Mouse (Mus musculus) left cerebral cortex, postnatal 36 days (tissue): ENCODE measurements at regions not wholly inside any gene's neighbourhood (a gene's known extent, or its start where the extent isn't known, plus 50 kb on each side); places are given as distances from the start of the nearest gene placed in this dataset.
"Not testable (repeated sequence)": the region's sequence is repeated elsewhere in the genome, so short reads cannot be mapped to it uniquely, and the experiment has no call there.

Experiments used
- DNase-seq, 2 experiments: peaks; one replicate each; pipeline ENCODE4 v3.0.0; 2021 to 2022; ENCODE audit warnings: low spot score in 2 of 2, mixed read lengths in 1 of 2
- intact Hi-C: fragments of 180-260 bp; cut with DNase I; formaldehyde crosslinking; loops from one replicate; pipeline ENCODE4 v1.15.1; 2025

DNA sequence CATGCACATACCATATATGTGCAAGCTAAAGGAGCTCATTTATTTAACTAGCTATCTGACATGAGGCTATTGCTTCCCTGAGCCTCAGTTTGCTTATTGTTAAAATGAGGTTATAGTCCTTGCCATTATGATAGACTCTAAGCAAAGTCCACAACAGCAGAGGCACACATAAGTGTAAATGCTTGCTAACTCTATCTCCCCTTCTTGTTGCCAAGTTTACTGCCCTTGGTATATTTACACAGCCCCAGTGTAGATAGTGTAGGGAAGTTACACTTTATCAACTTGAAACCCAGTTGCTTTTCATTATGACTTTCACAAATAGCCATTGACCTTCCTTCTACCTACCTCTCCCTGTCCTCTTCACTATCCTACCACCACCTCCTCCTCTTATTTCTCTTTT, 782.6 kb upstream of the Agtr1b start:
- intact Hi-C loops, result no loop called here
- no peak for DNase-seq

DNA sequence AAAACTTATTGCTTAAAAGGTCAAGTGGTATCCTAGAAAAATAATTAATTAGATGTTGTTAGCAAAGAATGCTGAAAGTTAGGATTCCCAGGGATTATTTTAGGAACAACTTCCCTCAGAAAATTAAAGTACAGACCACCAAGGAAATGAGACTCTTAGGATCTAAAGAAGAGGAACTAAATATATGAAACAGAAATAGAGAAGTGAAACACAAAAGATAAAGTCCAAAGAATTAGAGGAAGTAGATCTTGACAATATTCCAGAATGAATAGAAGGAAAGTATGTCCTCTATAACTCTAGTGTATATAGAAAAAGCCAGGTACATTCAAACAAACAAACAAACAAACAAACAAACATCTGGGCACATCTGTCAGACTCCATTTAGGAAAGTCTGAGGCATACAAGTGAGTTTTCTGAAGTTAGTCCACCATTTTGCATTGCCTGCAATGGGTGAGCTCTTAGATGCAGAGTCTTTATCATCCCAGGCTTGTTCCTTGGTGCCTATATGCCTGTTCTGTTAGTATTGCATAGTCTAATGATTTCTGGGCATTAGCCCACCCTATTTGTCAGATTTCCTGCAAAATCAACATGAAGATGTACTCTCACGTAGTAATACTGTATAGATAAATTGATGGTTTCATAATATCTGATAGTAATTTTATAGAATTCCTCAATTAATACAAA, 762.0 kb upstream of the Agtr1b start:
- DNase-seq, result no peak

DNA sequence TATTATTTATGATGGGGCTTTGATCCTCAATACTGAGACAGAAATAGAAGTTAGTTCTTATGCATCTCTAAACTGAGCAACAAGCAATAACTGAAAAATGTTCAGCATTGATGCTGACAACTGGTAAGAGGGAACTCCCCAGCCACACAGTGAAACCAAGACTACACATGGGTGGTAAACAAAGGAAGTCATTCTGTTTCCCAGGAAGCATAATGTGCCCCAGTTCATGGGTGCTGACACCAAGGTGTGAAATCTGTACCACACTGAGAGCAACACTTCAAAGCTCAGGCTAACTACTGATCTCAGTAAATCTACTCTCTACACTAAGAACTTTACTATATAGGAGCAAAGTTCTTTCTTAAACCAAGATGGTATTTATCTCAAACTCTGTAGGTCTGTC, 759.2 kb upstream of the Agtr1b start:
- DNase-seq, result no peak
- intact Hi-C loops, result no loop called here

More for the DNA sequence above, 762.0 kb upstream of the Agtr1b start:
- intact Hi-C loops, result no loop called here

DNA sequence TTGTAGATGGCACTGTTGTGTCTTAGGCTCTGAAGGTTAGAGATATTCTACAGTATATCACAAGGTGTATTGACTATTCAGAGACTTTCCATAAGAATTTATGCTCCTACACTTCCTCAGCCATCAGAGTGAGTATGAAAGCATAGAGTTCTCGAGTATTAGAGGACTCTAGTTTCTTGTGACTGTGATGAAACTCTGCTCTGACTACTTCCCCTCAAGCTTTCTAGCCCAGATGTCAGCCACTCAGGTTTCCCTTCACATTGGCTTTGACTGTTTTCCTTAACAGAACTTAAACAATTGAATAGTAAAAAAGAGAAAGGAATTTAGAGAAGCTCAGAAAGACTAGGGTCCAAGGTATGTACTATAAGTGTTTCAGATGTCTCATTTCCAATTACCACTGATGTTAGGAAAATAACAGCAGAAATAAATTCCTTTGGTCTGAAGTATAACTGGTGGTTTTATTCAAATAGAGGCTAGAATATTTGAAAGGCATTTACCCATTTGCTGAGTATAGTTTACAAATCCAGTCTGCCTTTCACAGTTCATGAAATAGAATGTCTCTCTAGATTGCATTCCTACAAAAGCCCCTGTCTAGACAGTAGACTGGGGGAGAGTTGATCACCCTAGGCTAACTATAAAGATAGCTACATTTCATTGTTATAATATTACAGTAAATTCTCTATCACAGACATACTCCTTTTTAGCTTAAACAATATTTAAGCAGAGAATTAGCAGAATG, 751.4 kb upstream of the Agtr1b start:
- DNase-seq, result no peak
- intact Hi-C loops, result no loop called here

DNA sequence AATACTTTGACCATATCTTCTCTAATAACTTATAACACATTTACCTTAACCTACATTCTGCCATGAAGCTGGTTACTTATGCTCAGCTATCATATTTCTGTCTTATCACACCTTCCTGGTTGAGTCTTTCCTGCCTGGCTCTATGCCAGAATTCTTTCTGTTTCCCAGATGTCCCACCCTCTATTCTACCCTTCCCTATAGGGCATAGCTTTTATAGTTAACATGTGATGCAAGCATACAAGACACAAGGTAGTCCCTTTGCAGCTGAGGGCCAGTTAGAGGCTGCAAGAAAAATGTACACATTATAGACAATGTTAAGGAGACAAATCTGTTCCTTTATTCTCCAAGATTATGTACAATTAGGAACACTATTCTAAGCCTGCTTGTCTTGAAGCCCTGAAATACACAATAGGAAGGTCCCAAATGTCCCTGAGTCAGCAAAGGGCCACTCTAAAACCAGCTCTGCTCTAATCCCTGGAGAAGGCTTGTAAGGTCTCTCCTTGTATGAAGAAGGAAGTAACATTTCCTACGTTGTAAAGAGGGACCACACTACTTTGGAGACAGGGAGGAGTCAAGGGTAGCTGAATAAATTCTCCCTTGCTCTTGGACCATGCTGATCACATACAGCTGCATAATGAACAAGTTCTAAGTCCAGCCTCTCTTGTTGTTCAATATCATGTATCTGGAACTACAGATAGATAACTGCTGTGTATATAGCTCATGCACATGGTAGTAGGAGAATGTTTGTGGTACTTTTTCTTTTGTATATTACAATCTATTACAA, 745.0 kb upstream of the Agtr1b start:
- intact Hi-C loops, result no loop called here
- no peak for DNase-seq

DNA sequence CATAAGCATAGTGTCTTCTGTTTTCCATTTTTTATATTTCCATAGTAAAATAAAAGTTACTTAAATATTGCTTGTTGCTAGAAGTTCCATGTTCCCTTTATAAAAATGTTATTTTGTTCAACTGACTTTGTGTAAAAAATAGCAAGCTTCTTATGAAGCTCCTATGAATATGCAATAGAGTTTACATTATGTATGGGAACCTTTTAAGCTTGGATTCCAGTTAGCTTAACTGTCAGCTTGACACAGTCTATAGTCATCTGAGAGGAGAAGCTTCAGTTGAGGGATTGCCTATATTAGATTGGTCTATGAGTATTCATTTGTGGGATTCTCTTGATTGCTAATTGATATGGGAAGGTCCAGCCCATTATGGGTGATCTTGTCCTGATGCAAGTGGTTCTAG, 723.2 kb upstream of the Agtr1b start:
- no peak for DNase-seq
- intact Hi-C loops, result no loop called here

DNA sequence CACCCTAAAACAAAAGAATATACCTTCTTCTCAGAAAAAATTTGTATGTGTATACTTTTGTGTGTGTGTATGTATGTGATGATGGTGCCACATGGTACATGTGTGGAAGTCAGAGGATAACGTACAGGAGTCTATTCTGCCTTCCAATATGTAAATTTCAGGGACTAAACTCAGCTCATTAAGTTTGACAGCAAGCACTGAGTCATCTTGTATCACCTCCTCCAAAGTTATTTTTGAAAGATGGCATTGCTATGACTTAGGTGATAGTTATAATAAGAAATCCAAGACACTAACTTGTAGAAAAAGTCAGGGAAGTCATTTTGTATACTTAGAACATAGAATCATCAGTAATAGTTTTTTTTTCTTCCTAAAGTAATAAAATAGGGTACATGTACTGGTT, 719.4 kb upstream of the Agtr1b start:
- intact Hi-C loops, result no loop called here
- no peak for DNase-seq

DNA sequence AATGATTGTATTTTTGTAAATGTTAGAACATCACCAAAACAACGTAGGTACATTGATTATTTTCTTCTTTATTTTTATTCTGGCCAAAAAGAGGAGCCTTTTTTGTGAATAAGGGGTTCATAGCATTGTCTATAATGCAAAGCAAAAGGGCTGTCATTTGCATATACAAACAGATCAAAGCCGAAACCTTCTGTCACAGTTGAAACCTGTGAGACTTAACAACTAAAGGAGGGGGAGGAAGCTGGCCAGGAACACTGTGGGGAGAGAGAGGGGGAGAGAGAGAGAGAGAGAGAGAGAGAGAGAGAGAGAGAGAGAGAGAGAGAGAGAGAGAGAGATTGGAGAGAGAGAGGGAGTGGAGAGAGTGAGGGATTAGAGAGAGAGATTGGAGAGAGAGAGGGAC, 710.6 kb upstream of the Agtr1b start:
- DNase-seq, result no peak
- intact Hi-C loops, result no loop called here

DNA sequence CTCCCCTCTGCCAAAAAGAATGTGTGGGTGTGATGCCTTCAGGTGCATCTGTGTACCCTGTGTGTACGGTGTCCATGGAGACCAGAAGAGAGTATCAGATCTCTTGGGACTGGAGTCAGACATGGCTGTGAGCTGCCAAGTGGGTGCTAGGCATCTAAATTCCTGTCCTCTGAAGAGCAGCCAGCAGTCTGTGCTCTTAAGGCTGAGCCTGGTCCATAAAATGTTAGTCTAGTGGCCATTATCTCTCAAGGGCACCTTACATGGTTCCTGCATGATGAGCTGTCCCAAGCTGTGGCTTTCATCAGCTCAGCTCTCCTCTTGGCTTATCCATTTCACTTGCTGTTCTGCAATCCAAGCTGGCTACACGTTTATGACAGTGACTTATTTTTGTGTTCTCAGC, 686.4 kb upstream of the Agtr1b start:
- intact Hi-C loops, DNase-seq: not testable (repeated sequence)

DNA sequence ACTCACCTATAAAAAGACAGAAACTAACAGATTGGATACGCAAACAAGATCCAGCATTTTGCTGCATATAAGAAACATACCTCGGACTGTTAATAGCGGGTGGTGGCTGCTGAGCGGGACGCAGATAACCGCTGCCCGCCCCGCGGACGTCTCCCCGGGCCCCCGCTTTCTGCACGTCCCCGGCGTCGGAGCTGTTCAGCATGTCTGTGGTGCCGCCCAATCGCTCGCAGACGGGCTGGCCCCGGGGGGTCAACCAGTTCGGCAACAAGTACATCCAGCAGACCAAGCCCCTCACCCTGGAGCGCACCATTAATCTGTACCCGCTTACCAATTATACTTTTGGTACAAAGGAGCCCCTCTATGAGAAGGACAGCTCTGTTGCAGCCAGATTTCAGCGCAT, 682.4 kb upstream of the Agtr1b start:
- DNase-seq, intact Hi-C loops: not testable (repeated sequence)

DNA sequence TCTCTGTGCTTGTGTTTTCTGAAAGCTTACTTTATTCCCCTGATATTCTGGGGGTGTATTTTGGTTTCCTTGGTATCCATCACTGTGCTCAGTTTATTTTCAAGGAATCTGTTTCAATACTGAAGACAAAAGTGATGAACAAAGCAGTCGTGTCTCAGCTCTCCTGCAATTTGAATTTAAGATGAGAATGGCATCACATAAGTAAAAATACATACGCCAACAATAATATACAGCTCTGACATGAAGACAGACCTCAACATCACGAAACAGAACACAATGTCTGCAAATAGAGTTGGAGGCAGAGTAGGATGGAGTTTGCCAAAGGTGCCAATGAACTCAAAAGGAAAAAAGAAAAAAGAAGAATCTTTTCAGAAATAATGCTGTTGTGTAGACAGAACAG, 679.0 kb upstream of the Agtr1b start:
- peak in 1 of 2 experiments; percentile 10 for DNase-seq
- intact Hi-C loops, result no loop called here

DNA sequence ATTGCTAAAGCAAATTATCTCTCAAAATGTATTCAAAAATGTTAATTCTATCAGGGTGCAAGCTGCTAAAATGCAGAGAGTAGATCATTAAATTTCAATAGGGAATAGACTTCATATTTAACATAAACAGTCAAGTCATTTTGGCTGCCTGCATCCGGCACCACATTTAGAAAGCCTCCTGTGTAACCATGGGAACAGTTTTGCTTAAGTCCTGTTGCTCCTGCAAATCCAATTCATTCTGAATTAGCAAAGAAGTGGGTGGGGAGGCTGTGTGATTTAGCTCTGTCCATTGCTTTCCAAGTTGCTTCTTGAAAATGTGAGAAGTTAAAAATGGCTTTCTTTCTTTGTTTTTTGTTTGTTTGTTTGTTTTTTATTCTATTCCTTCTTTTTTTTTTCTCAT, 658.9 kb upstream of the Agtr1b start:
- peak; percentile 35 to 37 for DNase-seq
- intact Hi-C loops, result loop anchor here (10.0 kb wide), 2 partner anchors 131 to 201 kb away; no protein-coding TSS in a partner anchor

DNA sequence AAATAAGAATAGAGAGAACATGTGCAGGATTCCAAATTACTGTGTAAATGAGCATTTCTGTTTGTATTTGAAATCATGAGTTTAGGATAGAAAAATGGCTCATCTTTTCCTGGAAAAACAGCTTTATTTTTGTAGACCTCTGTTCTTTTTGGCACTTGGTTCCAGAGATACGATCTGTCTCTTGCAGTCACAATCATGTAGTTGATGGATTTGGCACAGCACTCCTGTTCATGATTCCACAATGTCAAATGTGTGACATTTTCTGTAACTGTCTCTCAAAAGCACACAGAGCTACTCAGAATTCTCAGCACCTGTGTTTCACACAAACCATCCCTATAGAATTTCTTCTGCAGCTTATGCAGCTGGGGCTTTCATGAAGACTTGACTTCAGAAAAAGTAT, 654.0 kb upstream of the Agtr1b start:
- intact Hi-C loops, result loop anchor here (10.0 kb wide), 2 partner anchors 126 to 196 kb away; no protein-coding TSS in a partner anchor
- no peak for DNase-seq

DNA sequence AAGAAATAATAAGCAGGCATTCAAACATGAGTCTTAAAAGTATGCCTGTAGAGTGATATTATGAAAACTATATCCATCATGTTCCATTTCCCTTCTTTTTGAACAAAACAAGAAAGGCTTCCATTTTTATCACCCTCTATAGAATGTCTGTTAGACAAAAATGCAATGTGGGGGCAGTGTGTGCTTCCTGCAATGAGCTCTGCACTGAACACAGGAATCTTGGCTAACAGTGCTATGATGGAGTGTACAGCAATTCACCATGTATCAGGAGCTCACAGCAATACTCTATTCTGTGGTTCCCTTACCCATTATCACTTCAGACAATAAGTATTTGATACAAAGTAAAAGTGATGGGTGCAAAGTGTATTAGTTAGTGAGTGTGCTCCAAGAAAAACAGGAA, 653.3 kb upstream of the Agtr1b start:
- no peak for DNase-seq
- intact Hi-C loops, result loop anchor here (10.0 kb wide), 2 partner anchors 125 to 195 kb away; no protein-coding TSS in a partner anchor

DNA sequence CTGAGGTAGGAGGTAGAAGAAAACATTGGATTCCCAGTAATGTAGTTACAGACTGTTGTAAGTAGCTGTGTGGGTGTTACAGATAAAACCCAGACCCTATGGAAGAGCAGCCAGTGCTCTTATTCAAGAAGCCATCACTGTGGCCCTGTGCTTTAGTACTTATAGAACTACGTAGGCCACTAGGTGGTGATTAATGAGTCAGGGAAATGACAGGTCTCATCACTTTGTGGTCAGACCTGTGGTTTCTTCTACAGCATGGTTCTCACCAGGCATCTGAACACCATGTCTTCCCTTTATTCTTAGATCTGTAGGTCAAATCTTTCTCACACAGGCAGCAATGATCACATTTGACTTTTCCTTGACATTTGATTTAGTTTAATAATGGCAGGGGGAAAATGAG, 642.7 kb upstream of the Agtr1b start:
- intact Hi-C loops, result no loop called here
- DNase-seq, result no peak

DNA sequence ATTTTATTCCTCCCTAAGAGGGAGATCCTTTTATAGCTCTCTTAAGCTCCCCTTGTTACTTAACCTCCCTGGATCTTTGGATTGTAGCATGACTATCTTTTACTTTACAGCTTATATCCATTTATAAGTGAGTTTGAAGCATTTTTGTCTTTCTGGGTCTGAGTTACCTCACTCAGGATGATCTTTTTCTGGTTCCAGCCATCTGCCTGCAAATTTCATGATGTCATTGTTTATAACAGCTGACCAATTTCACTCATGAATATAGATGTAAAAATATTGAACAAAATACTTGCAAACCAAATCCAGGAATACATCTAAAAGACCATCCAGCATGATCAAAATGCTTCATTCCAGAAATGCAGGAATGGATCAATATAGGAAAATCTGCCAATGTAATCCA, 631.3 kb upstream of the Agtr1b start:
- intact Hi-C loops, result no loop called here
- no peak for DNase-seq

DNA sequence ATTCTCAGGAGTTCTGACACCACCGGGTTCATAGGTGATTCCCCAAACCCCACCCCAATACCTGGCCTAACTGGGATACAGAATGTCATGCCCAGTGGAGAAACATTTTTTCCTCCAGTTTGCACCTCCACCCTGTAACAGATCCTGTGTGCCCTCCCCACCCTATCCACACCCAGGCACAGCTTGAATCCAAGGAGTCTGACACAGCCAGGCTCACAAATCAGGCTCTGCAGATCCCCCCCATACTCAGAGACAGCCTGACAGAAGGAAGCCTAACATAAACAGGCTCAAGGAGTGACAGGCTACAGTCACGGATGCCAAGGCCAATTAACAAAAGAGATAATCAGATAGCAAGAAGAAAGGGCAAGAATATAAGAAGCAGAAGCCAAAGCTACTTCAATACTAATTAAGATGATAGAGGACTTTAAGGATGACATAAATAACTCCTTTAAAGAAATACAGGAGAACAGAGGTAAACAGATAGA, 622.6 kb upstream of the Agtr1b start:
- intact Hi-C loops, result loop anchor here (10.0 kb wide), 1 partner anchor 165 kb away; no protein-coding TSS in a partner anchor
- no peak for DNase-seq

DNA sequence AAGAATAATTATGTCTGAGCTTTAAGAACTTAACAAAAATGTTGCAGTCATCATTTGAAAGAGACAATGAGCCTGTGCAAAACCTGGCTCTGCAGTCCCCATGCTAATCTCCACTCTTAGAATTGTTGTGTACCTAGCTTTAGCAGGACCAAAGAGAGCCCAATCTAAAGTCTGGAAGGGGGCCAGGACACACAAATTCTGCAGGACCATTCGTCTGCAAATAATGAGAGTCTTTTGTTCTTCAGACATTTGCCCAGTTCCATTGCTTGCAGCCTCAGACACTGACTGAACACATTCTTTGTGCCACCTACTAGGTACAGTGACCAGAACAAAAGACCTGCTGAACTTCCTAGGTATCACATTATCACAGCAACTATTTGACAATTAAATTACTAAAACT, 620.0 kb upstream of the Agtr1b start:
- no peak for DNase-seq
- intact Hi-C loops, result loop anchor here (10.0 kb wide), 1 partner anchor 162 kb away; no protein-coding TSS in a partner anchor

DNA sequence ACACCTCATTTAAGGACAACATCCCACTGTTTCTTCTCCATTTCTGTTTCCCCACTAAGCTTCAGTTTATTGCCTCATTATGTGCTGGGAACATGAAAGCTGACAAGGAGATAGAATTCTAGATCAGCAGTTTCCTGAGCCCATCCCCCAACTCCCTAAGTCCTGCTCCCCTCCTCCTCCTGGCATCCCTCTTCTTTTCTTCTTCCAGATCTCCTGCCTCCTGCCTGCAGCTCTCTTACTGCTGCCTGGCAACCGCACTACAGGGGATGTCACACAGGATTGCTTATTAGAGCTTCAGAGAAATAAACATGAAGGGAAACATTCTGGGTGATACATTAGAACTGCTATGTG, 619.4 kb upstream of the Agtr1b start:
- DNase-seq, result peak; percentile 11 to 17
- intact Hi-C loops, result loop anchor here (10.0 kb wide), 1 partner anchor 162 kb away; no protein-coding TSS in a partner anchor

DNA sequence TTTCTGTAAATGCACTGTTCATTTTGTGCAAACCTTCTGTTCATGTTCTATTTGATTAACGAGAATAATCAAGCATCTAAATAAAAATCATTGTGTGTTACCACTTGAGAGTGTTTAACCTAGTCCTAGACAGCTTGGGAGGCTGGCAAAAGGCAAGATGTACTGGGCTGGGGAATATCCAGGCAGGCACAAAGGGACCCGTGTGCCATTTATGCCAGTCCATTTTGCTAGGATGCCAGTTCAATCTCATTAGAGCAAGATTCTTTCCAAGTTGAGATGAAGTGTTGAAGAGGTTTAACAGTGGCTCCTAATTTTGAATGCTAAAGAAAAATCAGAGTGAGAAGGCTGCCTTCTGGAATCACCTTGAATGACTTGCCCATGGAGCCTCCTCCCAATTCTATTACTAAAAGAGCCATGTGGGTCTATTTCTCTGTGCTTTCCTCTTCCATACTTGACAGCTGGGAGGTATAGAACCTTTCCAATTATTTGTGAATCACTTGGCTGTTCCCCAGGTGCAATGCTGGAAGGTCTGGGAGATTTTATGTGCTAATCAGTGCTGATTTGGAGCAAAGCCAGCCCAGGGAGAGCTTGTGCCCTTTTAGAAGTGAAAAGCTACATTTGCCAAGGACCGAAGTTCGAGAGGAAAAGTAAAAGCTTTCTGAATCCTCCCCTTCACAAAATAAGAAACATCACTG, 618.9 kb upstream of the Agtr1b start:
- intact Hi-C loops, result loop anchor here (10.0 kb wide), 1 partner anchor 161 kb away; no protein-coding TSS in a partner anchor
- DNase-seq, result peak; percentile 8 to 12
